Mouse (Mus musculus) CD4-positive, CD25-positive, alpha-beta regulatory T cell (primary cell): ENCODE measurements around the gene Hist1h2be. TPM values are rescaled to one million over a fixed set of nuclear protein-coding genes. Genes with fewer than 3 reads are reported as not detected.

Source experiments
- polyA plus RNA-seq: library from polyadenylated mRNA; unstranded; fragments of 100-300 nt; shearing (Covaris generic); gene quantifications from one replicate; pipeline ENCODE4 v1.2.1, GENCODE M21; 2017

Hist1h2be gene
- 3.0 TPM for polyA plus RNA-seq

GRCm38 (mm10) chr13:23620733-23621531 is at the start of gene Hist1h2be:
Gene Hist1h2be (minus strand): TSS chr13:23621124.

GRCm38 (mm10) chr13:23622175-23622671 is 1.3 kb upstream of the Hist1h2be start, which contains the start of gene Hist1h1e:
Gene Hist1h1e (minus strand): TSS chr13:23622558.

DNA sequence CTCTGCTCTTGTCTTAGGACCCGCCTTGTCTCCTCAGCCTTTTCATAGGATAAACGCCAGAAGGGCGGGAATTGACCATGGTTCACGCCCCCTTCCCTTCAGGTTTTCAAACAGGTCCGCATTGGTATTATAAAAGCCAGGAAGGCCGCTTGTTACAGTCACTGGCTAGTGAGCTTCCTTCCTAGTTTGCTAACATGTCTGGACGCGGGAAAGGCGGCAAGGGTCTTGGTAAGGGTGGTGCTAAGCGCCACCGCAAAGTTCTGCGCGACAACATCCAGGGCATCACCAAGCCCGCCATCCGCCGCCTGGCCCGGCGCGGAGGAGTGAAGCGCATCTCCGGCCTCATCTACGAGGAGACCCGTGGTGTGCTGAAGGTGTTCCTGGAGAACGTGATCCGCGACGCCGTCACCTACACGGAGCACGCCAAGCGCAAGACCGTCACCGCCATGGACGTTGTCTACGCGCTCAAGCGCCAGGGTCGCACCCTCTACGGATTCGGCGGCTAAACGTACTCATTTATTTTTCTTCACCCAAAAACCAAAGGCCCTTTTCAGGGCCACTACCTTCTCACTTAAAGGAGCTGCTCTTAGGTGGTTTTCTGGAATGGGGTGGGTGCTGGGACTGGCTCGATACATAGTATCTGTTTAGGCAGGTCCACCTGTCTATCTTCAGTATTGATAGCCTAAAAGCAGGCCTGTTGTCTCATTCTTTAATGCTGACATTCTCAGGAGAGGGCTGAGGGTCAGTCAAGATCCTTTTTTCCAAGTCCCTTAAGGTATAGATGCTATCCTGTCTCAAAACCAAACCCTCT is 39.3 kb downstream of the Hist1h2be start, which contains the start of gene Hist1h4d:
Gene Hist1h4d (plus strand): TSS at position 191 of the 811 bp plus-strand sequence.

DNA sequence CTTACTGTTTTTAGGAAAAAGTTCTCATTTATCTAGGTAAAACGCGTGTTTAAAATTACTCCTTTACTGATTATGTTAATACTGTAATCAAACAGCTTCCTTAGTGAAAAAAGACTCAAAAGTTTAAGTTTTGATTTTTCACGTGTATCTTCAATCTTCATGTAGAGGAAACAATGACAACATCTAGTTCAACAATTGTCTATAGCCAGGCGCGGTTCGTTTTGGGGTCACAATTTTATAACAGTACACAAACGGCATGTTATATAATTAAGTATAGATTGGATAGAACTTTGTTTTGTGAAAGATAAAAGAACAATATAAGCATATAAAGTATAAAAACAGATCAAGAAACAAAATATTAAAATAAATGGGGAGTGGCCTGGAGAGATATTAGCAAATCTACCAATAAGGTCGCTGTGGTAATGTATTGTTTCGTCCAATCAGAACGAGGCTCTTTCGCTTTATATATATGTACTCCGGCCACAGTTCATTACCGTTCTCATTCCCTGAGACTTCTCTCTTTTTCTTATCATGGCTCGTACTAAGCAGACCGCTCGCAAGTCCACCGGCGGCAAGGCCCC is 45.6 kb downstream of the Hist1h2be start, which contains the start of gene Hist1h3d:
Gene Hist1h3d (plus strand): TSS at position 493 of the 581 bp plus-strand sequence.

GRCm38 (mm10) chr13:23573898-23574524 is 46.9 kb downstream of the Hist1h2be start, which contains the start of the genes Hist1h2bf and Hist1h2ad:
Gene Hist1h2bf (minus strand): TSS chr13:23574196.
Gene Hist1h2ad (plus strand): TSS chr13:23574381.

DNA sequence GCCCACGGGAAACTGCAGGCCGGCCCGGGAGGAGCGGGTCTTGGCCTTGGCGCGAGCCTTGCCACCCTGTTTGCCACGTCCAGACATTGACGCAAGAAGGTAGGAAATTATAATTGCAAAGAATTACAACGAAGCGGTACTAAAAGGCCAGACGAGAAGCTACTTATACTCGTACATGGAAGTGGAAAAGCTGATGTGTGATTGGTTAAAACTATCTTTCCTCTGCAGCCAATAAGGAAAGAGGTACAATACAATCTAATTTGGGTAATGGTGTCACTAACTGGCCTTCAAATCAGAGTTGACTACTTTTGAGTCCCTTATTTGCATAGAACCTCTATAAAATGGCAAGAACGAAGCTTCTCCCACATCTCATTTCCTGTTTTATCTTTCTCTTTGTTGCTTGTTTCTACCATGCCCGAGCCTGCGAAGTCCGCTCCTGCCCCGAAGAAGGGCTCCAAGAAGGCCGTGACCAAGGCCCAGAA is 49.9 kb downstream of the Hist1h2be start, which contains the start of the genes Hist1h2ae and Hist1h2bg:
Gene Hist1h2ae (minus strand): TSS at position 199 of the 482 bp plus-strand sequence.
Gene Hist1h2bg (plus strand): TSS at position 375 of the 482 bp plus-strand sequence.

GRCm38 (mm10) chr13:23561883-23562659 is 58.9 kb downstream of the Hist1h2be start, which contains the start of gene Hist1h3e:
Gene Hist1h3e (minus strand): TSS chr13:23562369.

DNA sequence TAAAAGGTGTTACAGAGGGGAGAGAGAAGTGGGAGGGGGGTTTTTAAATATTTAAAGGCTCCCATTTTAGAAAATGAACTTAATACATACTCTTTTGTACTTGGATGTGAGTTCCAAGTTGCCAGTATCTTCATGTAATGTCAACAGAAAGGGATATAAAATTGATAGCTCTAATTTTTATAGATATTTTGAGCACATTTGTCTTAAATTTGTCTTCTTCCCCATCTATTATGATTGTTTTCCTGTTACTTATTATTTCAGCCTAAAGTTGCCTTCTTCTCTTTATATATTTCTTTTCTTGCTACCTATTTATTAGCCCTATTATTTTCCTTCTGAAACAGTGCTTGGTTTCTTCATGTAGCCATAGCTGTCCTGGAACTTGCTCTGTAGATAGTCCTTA is 68.0 kb downstream of the Hist1h2be start, which contains the start of gene Hist1h1d:
Gene Hist1h1d (plus strand): TSS at position 301 of the 400 bp plus-strand sequence.

DNA sequence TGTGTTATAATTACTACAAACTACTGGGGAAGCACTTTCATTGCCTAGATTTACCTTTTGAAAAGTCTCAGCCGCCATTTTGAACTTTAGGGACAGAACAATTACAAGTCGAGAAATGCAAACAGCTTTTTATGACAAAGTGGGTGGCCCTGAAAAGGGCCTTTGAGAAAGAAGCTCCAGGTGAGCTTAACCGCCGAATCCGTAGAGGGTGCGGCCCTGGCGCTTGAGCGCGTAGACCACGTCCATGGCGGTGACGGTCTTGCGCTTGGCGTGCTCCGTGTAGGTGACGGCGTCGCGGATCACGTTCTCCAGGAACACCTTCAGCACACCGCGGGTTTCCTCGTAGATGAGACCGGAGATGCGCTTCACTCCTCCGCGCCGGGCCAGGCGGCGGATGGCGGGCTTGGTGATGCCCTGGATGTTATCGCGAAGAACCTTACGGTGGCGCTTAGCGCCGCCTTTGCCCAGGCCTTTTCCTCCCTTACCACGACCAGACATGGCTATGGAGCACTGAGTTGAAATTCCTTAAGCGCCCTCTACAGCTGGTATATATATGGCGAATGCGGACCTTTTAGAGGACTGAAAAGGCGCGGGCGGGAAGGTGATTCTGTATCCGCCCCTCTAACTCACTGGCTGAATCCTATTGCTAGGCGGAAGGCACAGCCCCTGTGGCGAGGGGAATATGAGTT is 69.6 kb downstream of the Hist1h2be start, which contains the start of gene Hist1h4f:
Gene Hist1h4f (minus strand): TSS at position 503 of the 689 bp plus-strand sequence.

DNA sequence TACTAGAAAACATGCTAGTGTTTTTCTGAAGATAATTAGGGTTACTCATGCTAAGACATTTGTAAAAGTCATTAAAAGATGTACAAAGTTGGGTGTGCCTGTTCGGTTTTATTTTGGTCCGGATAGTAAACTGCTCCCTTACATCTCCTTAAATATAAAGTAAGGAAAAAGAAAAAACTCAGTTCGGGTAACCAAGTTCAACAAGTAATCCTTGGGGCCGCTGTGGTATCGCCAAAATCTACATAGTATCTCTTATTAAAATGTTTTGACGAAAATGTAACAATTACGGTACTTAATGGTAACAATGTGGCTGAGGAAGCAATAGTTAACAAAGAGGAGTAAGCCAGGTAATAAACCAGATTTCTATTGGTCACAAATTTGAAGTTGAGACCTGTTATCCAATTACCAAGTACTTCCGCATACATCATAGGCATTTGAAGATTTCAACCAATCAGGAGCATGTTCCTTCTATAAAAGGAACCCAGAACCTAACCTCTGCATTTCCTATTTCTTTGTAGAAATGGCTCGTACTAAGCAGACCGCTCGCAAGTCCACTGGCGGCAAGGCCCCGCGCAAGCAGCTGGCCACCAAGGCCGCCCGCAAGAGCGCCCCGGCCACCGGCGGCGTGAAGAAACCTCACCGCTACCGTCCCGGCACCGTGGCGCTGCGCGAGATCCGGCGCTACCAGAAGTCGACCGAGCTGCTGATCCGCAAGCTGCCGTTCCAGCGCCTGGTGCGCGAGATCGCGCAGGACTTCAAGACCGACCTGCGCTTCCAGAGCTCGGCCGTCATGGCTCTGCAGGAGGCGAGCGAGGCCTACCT is 76.7 kb downstream of the Hist1h2be start, which contains the start of gene Hist1h3f:
Gene Hist1h3f (plus strand): TSS at position 88 of the 822 bp plus-strand sequence.

GRCm38 (mm10) chr13:23542999-23543607 is 77.8 kb downstream of the Hist1h2be start, which contains the start of gene Hist1h2bh:
Gene Hist1h2bh (minus strand): TSS chr13:23543392.

DNA sequence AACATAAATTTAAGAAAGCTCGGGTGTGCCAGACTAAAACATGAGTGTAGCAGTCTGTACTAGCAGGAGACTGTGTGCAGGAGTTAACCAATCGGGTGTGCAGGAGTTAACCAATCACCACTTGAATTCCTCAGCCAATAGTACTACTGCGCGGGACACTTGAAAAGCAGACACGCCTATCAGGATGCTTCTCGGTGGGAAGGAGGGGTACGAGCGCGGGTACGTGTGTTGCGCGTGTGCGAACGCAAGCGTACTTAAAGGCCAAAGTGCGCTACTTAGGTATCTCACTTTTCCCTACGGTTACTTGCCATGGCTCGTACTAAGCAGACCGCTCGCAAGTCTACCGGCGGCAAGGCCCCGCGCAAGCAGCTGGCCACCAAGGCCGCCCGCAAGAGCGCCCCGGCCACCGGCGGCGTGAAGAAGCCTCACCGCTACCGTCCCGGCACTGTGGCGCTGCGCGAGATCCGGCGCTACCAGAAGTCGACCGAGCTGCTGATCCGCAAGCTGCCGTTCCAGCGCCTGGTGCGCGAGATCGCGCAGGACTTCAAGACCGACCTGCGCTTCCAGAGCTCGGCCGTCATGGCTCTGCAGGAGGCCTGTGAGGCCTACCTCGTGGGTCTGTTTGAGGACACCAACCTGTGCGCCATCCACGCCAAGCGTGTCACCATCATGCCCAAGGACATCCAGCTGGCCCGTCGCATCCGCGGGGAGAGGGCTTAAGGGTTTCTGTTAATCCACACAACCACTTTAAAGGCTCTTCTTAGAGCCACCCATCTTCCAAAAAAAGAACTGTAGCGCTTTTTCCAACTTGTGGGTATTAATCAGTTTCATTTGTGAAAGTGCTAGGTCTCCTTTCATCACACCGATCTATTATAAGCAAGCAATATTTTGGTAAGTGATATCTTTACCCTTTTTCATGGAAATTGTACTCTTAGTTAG is 85.5 kb downstream of the Hist1h2be start, which contains the start of gene Hist1h3g:
Gene Hist1h3g (plus strand): TSS at position 286 of the 939 bp plus-strand sequence.

Other genes with a start within 250 kb of the Hist1h2be start
- gene Abt1, start 197.3 kb downstream of the Hist1h2be start, polyA plus RNA-seq, result 12.4 TPM
- gene Btn1a1, start 155.2 kb downstream of the Hist1h2be start, polyA plus RNA-seq, result 0.05 TPM
- gene Btn2a2, start 132.3 kb downstream of the Hist1h2be start, polyA plus RNA-seq, result not detected
- gene Hist1h4h, start 90.1 kb downstream of the Hist1h2be start, polyA plus RNA-seq, result 5.1 TPM
- not detected for gene Hist1h2af, start 87.2 kb downstream of the Hist1h2be start, polyA plus RNA-seq
- 0.53 TPM for gene Hist1h3g, start 85.7 kb downstream of the Hist1h2be start, polyA plus RNA-seq
- not detected for gene Hist1h2bh, start 77.7 kb downstream of the Hist1h2be start, polyA plus RNA-seq
- 0.37 TPM for gene Hist1h3f, start 77.1 kb downstream of the Hist1h2be start, polyA plus RNA-seq
- gene Hist1h4f, start 69.5 kb downstream of the Hist1h2be start, polyA plus RNA-seq, result 0.66 TPM
- gene Hist1h1d, start 67.9 kb downstream of the Hist1h2be start, polyA plus RNA-seq, result 0.60 TPM
- gene Hist1h3e, start 58.8 kb downstream of the Hist1h2be start, polyA plus RNA-seq, result 2.0 TPM
- gene Hist1h2ae, start 49.9 kb downstream of the Hist1h2be start, polyA plus RNA-seq, result 4.5 TPM
- gene Hist1h2bg, start 49.7 kb downstream of the Hist1h2be start, polyA plus RNA-seq, result 3.0 TPM
- gene Hist1h2bf, start 46.9 kb downstream of the Hist1h2be start, polyA plus RNA-seq, result 0.68 TPM
- gene Hist1h2ad, start 46.7 kb downstream of the Hist1h2be start, polyA plus RNA-seq, result not detected
- 0.18 TPM for gene Hist1h3d, start 45.4 kb downstream of the Hist1h2be start, polyA plus RNA-seq
- gene Hist1h4d, start 39.5 kb downstream of the Hist1h2be start, polyA plus RNA-seq, result 17.1 TPM
- gene Hist1h1e, start 1.4 kb upstream of the Hist1h2be start, polyA plus RNA-seq, result 13.2 TPM
- gene Hist1h2ac, start 62.8 kb upstream of the Hist1h2be start, polyA plus RNA-seq, result 0.59 TPM
- gene Hist1h2bc, start 63.1 kb upstream of the Hist1h2be start, polyA plus RNA-seq, result 10.5 TPM
- not detected for gene Hist1h1t, start 74.7 kb upstream of the Hist1h2be start, polyA plus RNA-seq
- gene Hist1h4c, start 77.3 kb upstream of the Hist1h2be start, polyA plus RNA-seq, result 5.3 TPM
- 0.74 TPM for gene Hfe, start 89.7 kb upstream of the Hist1h2be start, polyA plus RNA-seq
- 23.2 TPM for gene Hist1h1c, start 117.7 kb upstream of the Hist1h2be start, polyA plus RNA-seq
- 0.38 TPM for gene Hist1h3c, start 124.5 kb upstream of the Hist1h2be start, polyA plus RNA-seq
- gene Hist1h2bb, start 125.6 kb upstream of the Hist1h2be start, polyA plus RNA-seq, result not detected
- 1.7 TPM for gene Hist1h2ab, start 130.0 kb upstream of the Hist1h2be start, polyA plus RNA-seq
- gene Hist1h3b, start 131.1 kb upstream of the Hist1h2be start, polyA plus RNA-seq, result not detected
- gene Hist1h4b, start 135.9 kb upstream of the Hist1h2be start, polyA plus RNA-seq, result 14.5 TPM
- not detected for gene Hist1h4a, start 140.1 kb upstream of the Hist1h2be start, polyA plus RNA-seq
- gene Hist1h3a, start 141.3 kb upstream of the Hist1h2be start, polyA plus RNA-seq, result 4.0 TPM
- 1.1 TPM for gene Hist1h1a, start 142.5 kb upstream of the Hist1h2be start, polyA plus RNA-seq
- gene Trim38, start 148.8 kb upstream of the Hist1h2be start, polyA plus RNA-seq, result not detected
- gene Slc17a2, start 185.9 kb upstream of the Hist1h2be start, polyA plus RNA-seq, result not detected
- gene Slc17a3, start 218.3 kb upstream of the Hist1h2be start, polyA plus RNA-seq, result not detected
- not detected for gene Slc17a1, start 246.6 kb upstream of the Hist1h2be start, polyA plus RNA-seq